Mouse (Mus musculus): ENCODE results near the gene Kncn. TPM values are rescaled to one million over a fixed set of nuclear protein-coding genes. Genes with fewer than 3 reads are reported as not detected.

Kncn gene
- polyA plus RNA-seq, 1 experiment = 0.02 TPM

DNA sequence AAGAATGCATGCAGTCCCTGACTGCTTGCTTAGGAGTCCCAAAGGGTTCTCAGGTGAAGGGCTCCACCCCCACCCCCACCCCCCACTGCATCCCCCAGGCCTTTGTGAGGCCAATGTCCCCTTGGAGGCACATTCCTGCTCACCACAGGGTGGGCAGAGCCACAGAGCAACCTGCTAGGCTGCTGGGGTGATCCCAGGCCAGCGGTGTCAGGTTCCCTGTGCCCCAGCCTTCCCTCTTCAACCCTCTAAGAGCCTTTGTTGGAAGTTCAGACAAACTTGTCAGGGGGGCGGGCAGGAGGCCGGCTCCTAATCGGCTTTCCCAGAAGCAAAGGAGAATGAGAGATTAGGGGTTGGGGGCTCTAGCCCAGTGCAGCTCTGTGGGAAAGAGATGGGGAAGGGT lies 27.4 kb downstream of the Kncn start:
- Histone ChIP-seq H3K36me3 (ENCODE audit: control insufficient read depth) (no peaks in the 10 kb centered on the region), H3K4me3 (replicated peaks) (no peak overlapping the region), H3K4me1 (ENCODE audit: control insufficient read depth) (no peaks in the 10 kb centered on the region), H3K27me3 (ENCODE audit: control insufficient read depth) (peaks cover 34% of the 10 kb centered on the region), H3K9me3 (ENCODE audit: control insufficient read depth, low read length) (no peaks in the 10 kb centered on the region)
- no peak for TF ChIP-seq TAL1 (IDR thresholded peaks at IDR 0.05; ENCODE audit: low read length)
- no peak for TF ChIP-seq GATA1 (IDR thresholded peaks at IDR 0.05; ENCODE audit: low read length)

DNA sequence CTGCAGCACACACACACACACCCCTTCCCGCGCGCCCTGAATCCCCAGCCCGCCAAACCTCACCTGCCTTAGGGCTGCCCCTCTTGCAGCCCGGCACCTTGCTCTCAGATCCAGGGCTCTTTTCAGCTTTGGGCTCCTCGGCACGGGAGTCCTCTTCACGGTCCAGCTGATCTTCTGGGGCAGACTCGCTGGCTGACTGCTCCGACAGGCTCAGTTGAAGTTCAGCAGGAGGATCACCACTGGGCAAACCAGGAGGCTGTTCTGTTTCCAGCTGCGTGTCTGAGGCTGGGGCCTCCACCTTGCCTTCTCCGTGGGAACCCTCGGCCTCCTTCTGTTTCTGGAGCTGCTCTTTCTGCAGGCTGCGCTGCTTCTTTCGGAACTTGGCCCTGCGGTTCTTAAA lies 35.7 kb downstream of the Kncn start:
- H3K4me1 ChIP-seq (ENCODE audit: control insufficient read depth) = no peaks in the 10 kb centered on the region
- no peaks in the 10 kb centered on the region for H3K36me3 ChIP-seq (ENCODE audit: control insufficient read depth)
- no peak overlapping the region for H3K4me3 ChIP-seq (replicated peaks)
- H3K9me3 ChIP-seq (ENCODE audit: control insufficient read depth, low read length) = no peaks in the 10 kb centered on the region
- H3K27me3 ChIP-seq (ENCODE audit: control insufficient read depth) = peaks cover 28% of the 10 kb centered on the region
- no peak for TF ChIP-seq TAL1 (IDR thresholded peaks at IDR 0.05; ENCODE audit: low read length)
- TF ChIP-seq GATA1 (IDR thresholded peaks at IDR 0.05; ENCODE audit: low read length) = no peak

DNA sequence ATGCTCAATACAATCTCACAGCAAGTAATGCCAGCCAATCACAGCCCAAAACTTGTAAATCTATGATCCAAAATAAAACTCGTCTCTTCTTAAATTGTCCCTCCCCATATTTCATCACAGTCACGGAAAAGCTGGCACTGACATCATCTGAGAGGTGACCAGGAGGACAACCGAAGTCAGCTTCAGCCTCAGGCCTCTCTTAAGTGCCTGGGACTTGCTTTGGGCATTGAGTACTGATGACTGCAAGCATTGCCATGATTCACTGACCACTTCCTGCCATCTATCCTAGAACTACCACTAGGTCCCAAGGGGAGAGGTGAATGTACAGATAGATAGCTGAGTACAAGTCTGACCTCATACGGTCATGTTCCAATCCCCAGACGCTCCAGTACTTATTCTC lies 38.5 kb downstream of the Kncn start:
- no peaks in the 10 kb centered on the region for H3K36me3 ChIP-seq (ENCODE audit: control insufficient read depth)
- no peak overlapping the region for H3K4me3 ChIP-seq (replicated peaks)
- H3K4me1 ChIP-seq (ENCODE audit: control insufficient read depth) = no peaks in the 10 kb centered on the region
- TF ChIP-seq TAL1 (IDR thresholded peaks at IDR 0.05; ENCODE audit: low read length) (no peak), GATA1 (IDR thresholded peaks at IDR 0.05; ENCODE audit: low read length) (no peak)
- H3K27me3 ChIP-seq (ENCODE audit: control insufficient read depth) = peaks cover 22% of the 10 kb centered on the region
- no peaks in the 10 kb centered on the region for H3K9me3 ChIP-seq (ENCODE audit: control insufficient read depth, low read length)

DNA sequence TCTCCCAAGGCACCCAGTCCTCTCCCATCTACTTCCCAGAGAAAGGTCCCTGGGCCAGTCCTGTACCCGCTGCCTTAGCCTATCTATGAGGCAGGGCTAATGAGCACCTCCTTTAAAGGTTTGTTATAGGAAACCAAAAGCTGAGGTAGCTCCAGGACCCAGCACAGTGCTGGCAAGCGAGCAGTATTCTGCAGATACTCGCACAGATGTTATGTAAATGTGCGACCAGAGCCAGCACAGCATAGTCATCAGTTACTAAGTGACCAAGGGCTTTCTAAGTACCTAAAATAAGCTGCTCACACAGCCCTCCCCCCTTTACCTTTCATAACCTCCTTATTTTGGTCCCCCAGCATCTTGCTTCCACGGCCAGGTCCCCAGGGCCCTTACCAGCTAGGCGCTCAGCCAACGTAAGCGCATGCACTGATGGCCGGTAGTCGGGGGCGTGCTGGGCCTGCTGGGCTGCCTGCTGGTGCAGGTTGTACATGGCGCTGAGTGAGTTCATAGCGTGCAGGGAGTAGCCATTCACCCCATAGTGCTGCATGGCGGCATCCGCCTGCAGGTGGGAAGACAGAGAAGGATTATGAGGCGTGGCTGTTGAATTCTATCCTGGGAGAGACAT lies 39.2 kb downstream of the Kncn start:
- TF ChIP-seq TAL1 (IDR thresholded peaks at IDR 0.05; ENCODE audit: low read length) (no peak), GATA1 (IDR thresholded peaks at IDR 0.05; ENCODE audit: low read length) (no peak)
- H3K4me1 ChIP-seq (ENCODE audit: control insufficient read depth) = no peaks in the 10 kb centered on the region
- H3K9me3 ChIP-seq (ENCODE audit: control insufficient read depth, low read length) = no peaks in the 10 kb centered on the region
- H3K27me3 ChIP-seq (ENCODE audit: control insufficient read depth) = peaks cover 22% of the 10 kb centered on the region
- H3K36me3 ChIP-seq (ENCODE audit: control insufficient read depth) = no peaks in the 10 kb centered on the region
- H3K4me3 ChIP-seq (replicated peaks) = no peak overlapping the region

DNA sequence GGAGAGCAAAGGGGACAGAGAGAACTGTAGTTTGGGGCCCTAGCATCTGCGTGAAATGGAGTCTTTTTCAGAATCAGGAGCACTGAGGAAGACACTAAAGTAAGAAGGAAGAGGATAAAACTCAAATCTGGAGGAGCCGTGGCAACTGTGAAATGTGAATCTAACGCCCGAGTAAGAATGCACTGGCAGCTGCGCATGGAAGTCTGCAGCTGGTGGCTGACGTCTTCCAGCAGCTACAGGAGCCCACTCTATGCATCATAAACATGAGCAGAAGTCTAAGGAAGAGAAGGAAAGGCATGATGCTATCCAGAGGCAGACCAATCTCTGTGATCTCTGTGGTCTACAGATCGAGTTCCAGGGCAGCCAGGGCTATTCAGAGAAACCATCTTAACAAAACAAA lies 43.4 kb downstream of the Kncn start:
- H3K4me1 ChIP-seq (ENCODE audit: control insufficient read depth) = no peaks in the 10 kb centered on the region
- TF ChIP-seq TAL1 (IDR thresholded peaks at IDR 0.05; ENCODE audit: low read length) = no peak
- no peak for TF ChIP-seq GATA1 (IDR thresholded peaks at IDR 0.05; ENCODE audit: low read length)
- H3K4me3 ChIP-seq (replicated peaks) = no peak overlapping the region
- H3K27me3 ChIP-seq (ENCODE audit: control insufficient read depth) = peaks cover 47% of the 10 kb centered on the region
- no peaks in the 10 kb centered on the region for H3K9me3 ChIP-seq (ENCODE audit: control insufficient read depth, low read length)
- no peaks in the 10 kb centered on the region for H3K36me3 ChIP-seq (ENCODE audit: control insufficient read depth)

DNA sequence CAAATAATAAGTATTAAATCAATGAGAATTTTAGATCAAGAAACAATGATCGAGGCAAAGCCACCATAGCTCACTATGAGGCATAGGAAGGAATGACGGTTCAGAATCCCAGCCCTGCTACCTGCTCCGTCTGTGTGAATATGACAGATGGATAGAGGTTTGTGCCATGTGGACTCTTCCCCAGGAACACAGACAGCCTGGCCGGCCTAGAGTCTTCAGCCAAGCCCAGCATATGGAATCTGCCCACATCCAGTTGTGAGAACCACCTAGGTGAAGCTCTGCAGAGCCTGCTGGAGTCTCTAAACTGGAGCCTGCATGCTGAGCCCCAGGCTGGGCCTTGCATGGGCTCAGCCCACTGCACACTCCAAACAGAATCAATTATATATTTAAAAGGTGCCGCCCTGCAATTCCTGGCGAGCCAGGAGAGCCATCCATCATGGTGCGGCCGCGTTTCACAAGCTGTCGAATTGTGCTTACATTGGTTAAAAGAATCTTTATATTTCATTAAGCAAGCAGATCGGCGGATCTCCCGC lies 47.4 kb downstream of the Kncn start:
- H3K9me3 ChIP-seq (ENCODE audit: control insufficient read depth, low read length) = peaks cover 5% of the 10 kb centered on the region; the same call in 1 of the 2 replicates
- H3K27me3 ChIP-seq (ENCODE audit: control insufficient read depth) = peaks cover 83% of the 10 kb centered on the region
- no peak for TF ChIP-seq TAL1 (IDR thresholded peaks at IDR 0.05; ENCODE audit: low read length)
- no peak for TF ChIP-seq GATA1 (IDR thresholded peaks at IDR 0.05; ENCODE audit: low read length)
- no peak overlapping the region for H3K4me3 ChIP-seq (replicated peaks)
- no peaks in the 10 kb centered on the region for H3K36me3 ChIP-seq (ENCODE audit: control insufficient read depth)
- H3K4me1 ChIP-seq (ENCODE audit: control insufficient read depth) = no peaks in the 10 kb centered on the region

DNA sequence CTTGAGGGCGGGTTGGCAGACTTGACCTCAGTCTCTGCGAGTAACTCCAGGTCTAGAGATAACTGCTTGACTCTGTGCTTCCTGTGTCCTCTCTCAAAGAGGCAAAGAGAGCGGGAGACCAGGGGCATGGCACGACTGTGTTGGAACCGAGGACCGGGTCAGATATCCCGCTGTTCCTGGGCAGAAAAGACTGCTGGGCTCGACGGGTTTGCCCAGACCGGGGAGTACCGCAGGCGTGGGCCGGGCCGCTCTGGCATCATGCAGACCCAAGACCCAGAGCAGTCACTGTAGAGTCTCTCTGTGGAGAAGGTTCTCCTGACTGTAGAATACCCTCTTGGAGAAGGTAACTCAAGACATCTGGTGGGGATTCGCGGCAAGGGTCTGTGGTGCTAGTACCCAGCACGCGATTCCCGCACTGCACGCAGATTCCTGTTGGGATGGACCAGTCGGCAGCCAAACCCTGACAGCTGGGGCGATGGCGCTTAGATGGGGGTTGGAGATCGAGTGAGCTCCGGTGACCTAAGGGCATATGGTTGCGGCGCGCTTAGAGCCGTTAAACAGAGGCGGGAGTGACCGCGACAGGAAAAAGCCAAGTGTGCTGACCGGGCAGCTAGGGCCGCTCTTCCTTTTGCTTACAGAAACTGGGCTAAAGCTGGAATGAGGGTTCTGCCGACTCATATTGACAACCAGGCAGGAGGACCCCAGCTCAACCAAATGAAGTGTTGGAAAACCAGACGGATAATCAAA lies 51.8 kb downstream of the Kncn start:
- Histone ChIP-seq H3K9me3 (ENCODE audit: control insufficient read depth, low read length) (peaks cover 6% of the 10 kb centered on the region; the same call in 1 of the 2 replicates), H3K36me3 (ENCODE audit: control insufficient read depth) (no peaks in the 10 kb centered on the region), H3K4me1 (ENCODE audit: control insufficient read depth) (no peaks in the 10 kb centered on the region), H3K4me3 (replicated peaks) (no peak overlapping the region), H3K27me3 (ENCODE audit: control insufficient read depth) (peaks cover 99% of the 10 kb centered on the region)
- TF ChIP-seq GATA1 (IDR thresholded peaks at IDR 0.05; ENCODE audit: low read length) (no peak), TAL1 (IDR thresholded peaks at IDR 0.05; ENCODE audit: low read length) (no peak)

DNA sequence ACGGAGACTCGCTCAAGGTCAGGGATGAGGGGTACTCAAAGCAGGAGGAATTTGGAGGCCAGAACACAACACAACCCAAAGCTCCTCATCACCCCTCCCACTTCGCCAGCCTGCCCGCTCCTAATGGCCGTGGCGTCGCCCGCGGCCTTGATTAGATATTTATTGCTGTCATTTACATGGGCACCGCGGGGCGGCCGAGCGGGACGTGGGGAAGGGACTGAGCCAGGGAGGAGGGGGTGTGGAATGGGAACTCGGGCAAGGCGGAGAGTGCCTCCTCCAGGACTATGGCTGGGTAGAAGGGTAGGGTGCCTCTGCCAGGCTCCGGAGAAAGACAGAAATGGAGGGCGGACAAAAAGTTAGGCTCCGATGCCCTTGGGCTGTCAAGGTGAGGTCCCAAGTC lies 52.4 kb downstream of the Kncn start:
- Histone ChIP-seq H3K4me1 (ENCODE audit: control insufficient read depth) (no peaks in the 10 kb centered on the region), H3K36me3 (ENCODE audit: control insufficient read depth) (no peaks in the 10 kb centered on the region), H3K4me3 (replicated peaks) (no peak overlapping the region), H3K27me3 (ENCODE audit: control insufficient read depth) (peaks cover 100% of the 10 kb centered on the region), H3K9me3 (ENCODE audit: control insufficient read depth, low read length) (peaks cover 6% of the 10 kb centered on the region; the same call in 1 of the 2 replicates)
- no peak for TF ChIP-seq TAL1 (IDR thresholded peaks at IDR 0.05; ENCODE audit: low read length)
- TF ChIP-seq GATA1 (IDR thresholded peaks at IDR 0.05; ENCODE audit: low read length) = no peak
